Mouse (Mus musculus): ENCODE data around the gene F5.

F5 gene

GRCm38 (mm10) chr1:164235078-164235477, 83.4 kb downstream of the F5 start:
- DNase-seq (ENCODE audit: low spot score in 2 of 2): no peak

GRCm38 (mm10) chr1:164236078-164236477, 84.4 kb downstream of the F5 start:
- DNase-seq (ENCODE audit: low spot score in 2 of 2): no peak

- no peak for DNase-seq (ENCODE audit: low spot score in 2 of 2)
These were observed 89.9 kb downstream of the F5 start for GRCm38 (mm10) chr1:164241494-164241893.

GRCm38 (mm10) chr1:164242809-164243208, 91.2 kb downstream of the F5 start:
- no peak for DNase-seq (ENCODE audit: low spot score in 2 of 2)

GRCm38 (mm10) chr1:164247442-164247841, 95.8 kb downstream of the F5 start:
- DNase-seq (ENCODE audit: low spot score in 2 of 2): no peak

- no peak for DNase-seq (ENCODE audit: low spot score in 2 of 2)
These were observed 96.3 kb downstream of the F5 start for GRCm38 (mm10) chr1:164247971-164248370.

GRCm38 (mm10) chr1:164248465-164249331, 97.1 kb downstream of the F5 start, which contains the start of gene Slc19a2:
Gene Slc19a2, plus strand, starts transcription at chr1:164249046.
- peak; percentile 96 to 97 for DNase-seq (ENCODE audit: low spot score in 2 of 2)

GRCm38 (mm10) chr1:164249332-164249711, 97.7 kb downstream of the F5 start:
- peak in 1 of 2 experiments; percentile 68 for DNase-seq (ENCODE audit: low spot score in 2 of 2)

GRCm38 (mm10) chr1:164250391-164251150, 98.9 kb downstream of the F5 start:
- peak in 1 of 2 experiments; percentile 30 for DNase-seq (ENCODE audit: low spot score in 2 of 2)

GRCm38 (mm10) chr1:164251438-164251837, 99.8 kb downstream of the F5 start:
- DNase-seq (ENCODE audit: low spot score in 2 of 2): no peak

GRCm38 (mm10) chr1:164252551-164252950, 100.9 kb downstream of the F5 start:
- DNase-seq (ENCODE audit: low spot score in 2 of 2): no peak

GRCm38 (mm10) chr1:164254836-164255235, 103.2 kb downstream of the F5 start:
- DNase-seq (ENCODE audit: low spot score in 2 of 2): no peak

GRCm38 (mm10) chr1:164260171-164261028, 108.8 kb downstream of the F5 start:
- DNase-seq (ENCODE audit: low spot score in 2 of 2): no peak

GRCm38 (mm10) chr1:164261553-164261952, 109.9 kb downstream of the F5 start:
- DNase-seq (ENCODE audit: low spot score in 2 of 2): peak in 1 of 2 experiments; percentile 24

All from frontal cortex, postnatal 36 days (tissue).